Mouse (Mus musculus): Measurements from ENCODE around the gene Fzr1.

Gene Fzr1

GRCm38 (mm10) chr10:81416581-81417226, 38.4 kb upstream of the Fzr1 start:
- in situ Hi-C loops (cut with MboI, MseI), result no loop called here

- in situ Hi-C loops (cut with MboI, MseI), result no loop called here
Observed at GRCm38 (mm10) chr10:81415549-81416310, 37.4 kb upstream of the Fzr1 start.

DNA sequence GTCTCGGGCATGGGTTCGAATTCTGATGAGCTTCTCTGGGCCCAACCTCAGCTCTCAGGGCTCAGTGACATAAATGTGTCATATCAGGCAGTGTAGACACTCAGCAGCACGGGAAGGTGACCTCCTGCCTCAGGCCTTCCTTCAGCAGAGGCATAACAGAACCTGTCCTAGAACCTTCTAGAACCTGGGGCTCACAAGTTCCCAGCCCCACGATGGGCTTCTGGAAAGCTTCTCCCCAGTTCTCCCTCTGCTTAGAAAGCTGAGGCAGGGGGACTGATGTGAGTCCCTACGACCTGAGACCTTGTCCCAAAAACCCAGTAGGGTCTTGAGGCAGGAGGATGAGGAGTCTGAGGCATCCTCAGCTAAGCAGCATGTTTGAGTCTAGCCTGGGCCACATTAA, 36.8 kb upstream of the Fzr1 start:
- in situ Hi-C loops (cut with MboI, MseI), result no loop called here

- in situ Hi-C loops (cut with MboI, MseI), result no loop called here
Observed at GRCm38 (mm10) chr10:81414682-81415081, 36.4 kb upstream of the Fzr1 start.

DNA sequence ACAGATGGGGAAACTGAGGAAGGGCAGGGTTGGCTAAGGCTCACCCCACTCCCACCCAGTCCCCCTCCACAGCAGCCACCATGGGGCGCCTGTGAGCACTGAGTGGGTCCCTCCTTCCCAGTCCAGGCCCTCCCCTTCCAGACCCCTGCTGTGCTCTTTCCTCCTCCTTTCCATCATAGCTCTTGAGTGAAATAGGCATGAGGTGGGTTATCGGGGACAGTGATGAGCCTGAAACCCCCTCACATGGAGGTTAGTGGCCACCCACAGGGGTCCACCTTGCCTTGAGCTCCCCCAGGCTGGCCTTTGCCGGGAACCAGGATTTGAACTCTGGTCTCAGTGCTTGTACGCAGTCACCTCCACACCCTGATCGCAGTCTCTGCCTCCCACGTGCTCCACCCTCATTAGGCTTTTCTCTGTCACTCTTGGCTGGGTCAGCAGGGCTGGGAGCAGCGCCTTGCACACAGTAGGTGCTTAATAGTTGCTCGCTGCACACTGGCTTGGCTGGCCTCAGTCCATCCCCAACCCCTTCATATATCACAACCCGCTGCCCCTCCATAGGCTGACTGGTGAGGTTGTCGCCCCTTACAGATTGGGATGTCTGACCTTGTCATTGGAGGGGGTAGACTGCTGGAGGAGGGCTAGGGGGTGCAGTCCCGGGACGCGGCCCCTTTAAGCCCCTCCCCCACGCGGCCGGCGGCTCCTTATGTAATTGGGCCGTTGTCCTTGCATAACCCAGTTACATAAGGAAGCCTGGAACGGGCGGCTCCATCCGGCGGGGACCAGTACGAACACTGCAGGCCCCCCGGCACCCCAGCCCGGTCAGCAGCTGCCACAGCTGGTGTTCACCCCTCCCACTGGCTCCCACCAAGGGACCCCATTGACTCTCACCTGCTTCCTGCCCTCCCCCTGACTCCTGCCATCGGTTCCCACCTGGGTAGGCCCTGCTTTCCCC, 35.3 kb upstream of the Fzr1 start:
- in situ Hi-C loops (cut with MboI, MseI), result no loop called here

DNA sequence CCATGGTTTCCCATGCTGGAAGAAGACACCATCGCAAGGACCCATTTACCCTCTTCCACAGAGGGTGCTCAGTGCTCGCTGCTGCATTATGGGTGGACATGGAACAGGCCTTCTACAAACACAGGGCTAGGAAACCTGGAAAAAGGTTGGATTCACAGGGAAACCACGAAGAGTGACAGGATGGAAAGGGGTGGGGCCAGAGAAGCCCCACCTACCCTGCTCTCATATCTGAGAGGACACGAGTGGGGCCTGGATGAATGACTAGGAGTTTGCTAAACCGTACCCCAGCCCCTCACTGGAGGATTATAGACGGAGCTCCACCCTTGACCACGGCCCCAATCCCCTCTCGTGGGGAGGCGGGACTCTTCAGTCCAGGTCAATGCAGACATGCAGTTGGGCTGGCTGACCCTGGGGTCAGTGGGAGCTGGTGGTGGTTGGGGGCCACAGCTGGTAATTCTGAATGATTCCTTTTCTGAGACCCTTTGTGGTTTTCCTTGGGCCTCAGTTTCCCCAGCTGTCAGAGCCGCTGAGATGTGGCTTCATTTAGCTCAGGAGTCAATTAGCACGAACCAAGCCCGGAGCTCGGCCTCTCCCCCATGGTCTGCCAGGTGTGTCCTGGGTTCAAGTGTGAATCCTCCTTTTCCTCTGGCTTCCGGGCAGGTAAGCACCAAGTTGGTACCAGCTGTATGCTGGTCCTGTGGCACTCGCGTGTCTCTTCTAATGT, 34.4 kb upstream of the Fzr1 start:
- in situ Hi-C loops (cut with MboI, MseI), result no loop called here

- in situ Hi-C loops (cut with MboI, MseI), result no loop called here
Observed at GRCm38 (mm10) chr10:81411471-81412400, 33.4 kb upstream of the Fzr1 start.

DNA sequence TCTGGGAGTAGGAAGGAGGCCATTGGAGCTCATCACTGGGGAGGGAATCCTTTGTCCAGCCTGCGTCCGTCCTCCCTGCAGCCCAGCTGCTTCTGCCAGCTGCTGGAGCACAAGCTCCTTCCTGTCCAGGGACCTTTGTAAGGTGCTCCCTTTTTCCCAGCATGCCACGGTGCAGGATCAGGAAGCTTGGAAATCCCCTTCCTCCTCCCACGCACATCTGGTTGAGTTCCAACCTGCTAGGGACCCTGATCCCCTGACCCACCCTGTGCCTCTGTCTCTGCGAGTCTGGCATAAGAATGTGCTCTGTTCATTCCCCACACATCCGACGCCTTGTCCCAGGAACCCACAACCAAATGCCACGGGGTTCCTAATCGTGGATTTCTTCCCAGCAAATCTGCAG, 32.7 kb upstream of the Fzr1 start:
- in situ Hi-C loops (cut with MboI, MseI), result no loop called here

DNA sequence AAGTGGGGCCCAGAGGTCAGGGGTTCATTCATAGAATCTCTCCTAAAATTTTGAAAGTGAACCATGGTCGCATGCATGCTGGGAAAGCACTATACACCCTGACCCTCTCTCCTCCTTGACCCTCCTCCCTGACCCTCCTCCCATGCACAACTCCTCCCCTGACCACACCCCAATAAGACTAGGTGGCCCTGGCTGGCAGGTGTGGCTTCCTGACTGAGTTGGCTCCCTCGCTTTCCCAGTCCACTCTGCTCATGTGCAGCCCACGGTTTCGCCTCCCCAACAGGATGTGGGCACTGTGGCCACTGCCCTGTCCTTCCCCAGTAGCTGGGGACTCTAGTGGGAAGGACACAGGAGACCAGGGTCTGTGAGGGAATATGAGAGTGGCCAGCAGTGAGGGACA, 32.0 kb upstream of the Fzr1 start:
- in situ Hi-C loops (cut with MboI, MseI), result no loop called here

GRCm38 (mm10) chr10:81409330-81409729, 31.0 kb upstream of the Fzr1 start:
- in situ Hi-C loops (cut with MboI, MseI), result no loop called here

DNA sequence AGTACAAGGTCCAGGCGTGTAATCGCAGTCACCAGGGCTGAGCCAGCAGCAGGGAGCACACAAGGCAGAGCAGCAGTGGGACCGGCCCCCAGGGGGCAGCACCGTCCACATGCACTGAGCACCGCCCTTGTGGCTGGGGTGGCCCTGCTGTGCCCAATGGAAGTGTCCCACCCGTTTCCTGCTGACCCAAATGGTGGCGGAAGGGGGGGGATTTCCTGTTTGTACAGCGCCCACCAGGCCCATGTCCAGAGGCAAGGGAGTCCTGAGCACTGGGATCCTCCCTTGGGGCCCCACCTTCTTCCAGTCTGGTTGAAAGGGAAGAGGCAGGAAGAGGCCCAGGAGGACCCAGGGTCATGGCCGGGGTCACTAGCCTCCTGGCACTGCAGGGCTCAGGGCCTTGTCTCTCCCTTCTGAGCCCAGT, 30.6 kb upstream of the Fzr1 start:
- in situ Hi-C loops (cut with MboI, MseI), result no loop called here

DNA sequence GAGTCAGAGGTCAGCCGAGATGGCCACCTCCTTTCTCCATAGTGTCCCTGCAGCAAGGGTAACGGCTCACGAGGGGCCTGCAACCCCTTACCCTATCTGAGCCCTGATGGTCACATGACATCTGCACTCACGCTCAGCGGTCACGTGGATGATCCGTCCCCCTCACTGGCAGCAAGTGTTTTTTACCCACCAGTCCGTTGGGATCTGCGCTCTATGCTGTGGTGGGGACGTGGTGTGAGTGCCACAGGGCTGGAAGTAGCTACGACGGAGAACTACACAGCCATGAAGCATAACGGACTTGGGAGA, 30.1 kb upstream of the Fzr1 start:
- in situ Hi-C loops (cut with MboI, MseI), result no loop called here

DNA sequence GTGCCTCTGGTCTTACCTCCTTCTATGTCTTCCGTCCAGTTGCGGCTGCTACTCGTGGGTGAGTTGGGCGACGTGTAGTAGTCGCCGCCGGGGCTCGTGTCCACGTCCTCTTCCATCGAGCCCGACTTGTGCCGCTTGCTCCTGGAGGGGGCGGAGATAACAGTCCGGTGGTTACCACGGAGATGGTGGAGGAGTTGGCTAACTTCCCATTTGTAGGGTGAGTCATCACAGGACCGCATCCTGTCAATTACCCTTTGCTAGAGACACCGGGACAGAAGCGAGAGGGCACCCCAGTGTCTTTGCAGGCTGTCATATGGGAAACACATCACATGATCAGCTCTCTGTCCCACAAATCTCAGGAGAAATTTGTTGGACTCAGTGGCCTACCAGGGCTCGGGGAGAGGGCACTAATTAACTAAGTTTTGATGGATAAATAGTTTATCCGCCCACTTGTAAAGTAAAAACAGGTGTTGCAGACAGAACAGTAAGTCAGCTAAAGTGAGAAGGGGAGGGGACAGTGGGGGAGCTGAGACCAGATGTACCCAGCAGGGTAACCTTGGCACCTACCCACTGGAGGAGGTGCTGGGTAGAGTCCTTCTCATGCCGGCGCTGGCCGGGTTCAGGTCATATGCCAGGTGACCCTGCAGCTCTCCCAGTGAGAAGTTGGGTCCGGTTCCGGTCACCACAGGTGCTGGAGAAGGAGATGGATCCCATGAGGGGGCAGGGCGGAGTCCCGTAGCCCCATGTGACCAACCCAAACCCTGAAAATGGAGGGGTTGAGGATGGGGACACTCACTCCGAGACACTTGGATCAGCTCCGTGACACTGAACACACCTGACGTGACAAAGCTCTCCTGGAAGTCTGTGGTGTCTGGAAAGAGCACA, 29.5 kb upstream of the Fzr1 start:
- in situ Hi-C loops (cut with MboI, MseI), result no loop called here

GRCm38 (mm10) chr10:81406504-81407440, 28.5 kb upstream of the Fzr1 start:
- in situ Hi-C loops (cut with MboI, MseI), result no loop called here

DNA sequence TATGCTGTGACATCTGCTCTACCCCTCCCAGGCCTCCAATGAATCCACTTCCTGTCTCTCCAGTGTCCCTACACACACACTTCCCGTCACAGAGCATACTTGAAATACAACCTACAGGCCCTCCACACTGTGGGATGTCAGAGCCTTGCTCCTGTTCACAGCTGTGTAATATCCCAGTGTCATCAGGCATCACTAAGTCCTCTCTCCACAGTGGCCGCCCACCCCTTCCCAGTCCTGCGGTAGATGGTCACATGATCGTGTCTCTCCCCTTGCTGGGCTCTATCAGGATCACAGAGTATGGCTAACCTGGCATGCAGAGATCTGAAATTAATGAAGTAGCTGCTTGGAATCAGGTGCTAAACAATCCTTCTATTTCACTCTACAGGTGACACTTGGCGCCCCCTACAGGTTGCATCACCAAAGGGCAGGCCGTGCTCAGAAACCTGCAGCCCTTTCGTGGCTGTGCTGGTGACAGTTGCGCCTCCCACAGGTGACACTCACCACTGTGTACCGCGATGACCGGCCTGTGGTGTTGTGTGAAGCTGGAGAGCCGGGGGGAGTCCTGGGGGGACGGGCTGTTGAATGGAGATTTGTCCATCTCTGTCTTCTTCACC, 27.4 kb upstream of the Fzr1 start:
- in situ Hi-C loops (cut with MboI, MseI), result no loop called here

DNA sequence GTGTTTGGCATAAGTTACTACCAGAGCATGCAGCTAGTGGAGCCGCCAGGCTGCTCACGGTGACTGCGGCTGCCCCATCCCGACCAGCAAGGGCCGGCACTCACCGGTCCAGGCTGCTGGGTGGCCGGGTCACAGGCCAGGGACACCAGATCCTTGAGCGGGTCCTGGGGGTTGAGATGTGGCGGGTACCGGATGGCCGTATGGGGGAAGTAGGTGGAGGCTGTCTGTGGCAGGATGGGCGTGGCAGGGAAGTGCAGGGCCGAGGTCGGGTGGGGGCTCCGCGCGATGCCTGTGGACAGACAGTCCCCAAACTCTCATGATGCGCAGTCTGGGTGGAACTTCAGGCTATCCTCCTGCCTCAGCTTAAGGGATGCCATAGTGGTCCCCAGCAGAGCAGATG, 26.4 kb upstream of the Fzr1 start:
- in situ Hi-C loops (cut with MboI, MseI), result no loop called here

DNA sequence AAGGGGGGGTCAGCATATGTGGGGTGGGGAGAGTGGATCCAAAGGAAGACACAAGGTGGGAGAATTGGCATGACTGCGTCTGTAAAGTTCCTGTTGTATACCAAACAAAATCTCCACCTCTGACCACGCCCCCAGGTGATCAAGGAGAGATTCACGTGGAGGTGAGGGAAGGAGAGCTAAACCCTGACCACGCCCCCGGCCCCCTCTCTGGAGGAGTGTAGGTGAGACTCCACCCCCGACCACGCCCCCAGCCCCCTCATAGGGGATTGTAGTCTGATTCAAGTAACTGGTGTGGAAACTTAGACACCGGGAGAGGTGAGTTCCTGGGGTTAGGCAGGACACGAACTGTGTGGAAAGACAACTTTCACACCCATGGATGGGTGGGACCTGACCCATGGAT, 25.8 kb upstream of the Fzr1 start:
- in situ Hi-C loops (cut with MboI, MseI), result no loop called here

- in situ Hi-C loops (cut with MboI, MseI), result no loop called here
Observed at GRCm38 (mm10) chr10:81403511-81403910, 25.2 kb upstream of the Fzr1 start.
